ENCODE assay signal across 8 mouse cellular contexts in the genomic region with DNA sequence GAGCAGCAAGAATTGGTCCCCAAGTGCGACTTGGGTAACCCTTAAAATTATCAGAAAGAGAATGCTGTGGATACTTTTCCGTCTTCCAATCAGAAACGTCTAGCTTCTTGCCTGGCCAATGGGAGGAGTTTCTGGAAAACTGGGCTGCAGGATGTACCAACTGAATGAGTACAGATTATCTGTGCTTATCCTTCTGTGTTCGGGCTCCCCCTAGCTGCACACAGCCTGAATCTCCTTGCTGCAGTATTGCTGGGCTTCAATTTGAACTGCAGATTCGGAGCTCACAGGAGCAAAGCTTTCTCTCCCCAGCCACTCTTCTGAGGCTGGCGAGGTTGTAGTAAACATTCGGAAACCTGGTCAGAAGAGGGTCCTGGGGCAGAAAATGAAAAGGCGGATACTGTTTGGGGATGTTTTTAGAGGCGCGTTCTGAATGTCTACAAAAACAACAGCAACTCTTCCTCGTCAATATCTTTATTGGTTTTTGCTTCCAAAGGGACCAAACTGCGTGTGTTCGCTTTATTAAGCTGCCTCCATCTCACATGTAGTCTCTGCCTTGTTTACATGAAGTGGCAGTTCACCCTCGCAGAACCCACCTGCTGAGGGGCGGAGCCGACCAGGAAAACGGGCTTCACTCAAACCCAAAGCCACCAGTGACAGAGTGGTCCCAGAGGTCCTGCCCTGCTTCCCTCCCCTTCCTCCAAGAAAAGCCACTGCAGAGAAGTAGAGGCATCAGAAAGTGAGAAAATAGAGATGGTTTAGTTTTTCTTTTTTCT.
DNase-seq lines count a peak whose midpoint lies in the region; ATAC-seq and TF ChIP-seq lines count a peak whose summit lies in the region.

No protein-coding gene starts in this region.

- peak; percentile 76 for DNase-seq in kidney, postnatal 14 days
- peak; percentile 60 for DNase-seq in liver, adult 2 months (ENCODE audit: extremely low read depth, low read depth, low spot score)
- peak; percentile 29 to 69 for DNase-seq in urinary bladder, postnatal 36 days (ENCODE audit: low spot score in 2 of 2)

- H3K9ac ChIP-seq in forebrain, embryonic 12.5 days, result no peak overlapping the region
- H3K9ac ChIP-seq in heart, embryonic 15.5 days, result no peak overlapping the region
- H3K9ac ChIP-seq in liver, adult 2 months (ENCODE audit: low read depth, low read length), result no peak overlapping the region
- H3K9ac ChIP-seq in neural tube, embryonic 14.5 days (replicated peaks; ENCODE audit: low read depth, low read length), result no peak overlapping the region

- H3K9me3 ChIP-seq in megakaryocyte, embryonic 14.5 days, result no peaks in the 10 kb centered on the region
- no peaks in the 10 kb centered on the region for H3K9me3 ChIP-seq in forebrain, embryonic 12.5 days
- H3K9me3 ChIP-seq in heart, embryonic 15.5 days (replicated peaks), result no peaks in the 10 kb centered on the region
- H3K9me3 ChIP-seq in neural tube, embryonic 14.5 days (ENCODE audit: control insufficient read depth, low read length), result no peaks in the 10 kb centered on the region

- no peak for TF ChIP-seq POLR2A in liver, adult 2 months (IDR thresholded peaks at IDR 0.05; ENCODE audit: extremely low read depth, insufficient read depth, low read length)

- no peaks in the 10 kb centered on the region for H3K27me3 ChIP-seq in megakaryocyte, embryonic 14.5 days (replicated peaks)
- 0 out of 2 replicates have a peak, but pooled peaks cover 6% of the 10 kb centered on the region for H3K27me3 ChIP-seq in forebrain, embryonic 12.5 days
- H3K27me3 ChIP-seq in heart, embryonic 15.5 days, result no peaks in the 10 kb centered on the region
- no peaks in the 10 kb centered on the region for H3K27me3 ChIP-seq in liver, adult 2 months (ENCODE audit: control insufficient read depth, insufficient read depth, low read length)
- no peaks in the 10 kb centered on the region for H3K27me3 ChIP-seq in neural tube, embryonic 14.5 days (ENCODE audit: control insufficient read depth, insufficient read depth, low read length)

- no peaks in the 10 kb centered on the region for H3K79me2 ChIP-seq in liver, adult 2 months (ENCODE audit: control insufficient read depth, insufficient read depth, low read length)

- no peaks in the 10 kb centered on the region for H3K4me1 ChIP-seq in megakaryocyte, embryonic 14.5 days
- H3K4me1 ChIP-seq in forebrain, embryonic 12.5 days, result peaks cover 7% of the 10 kb centered on the region
- H3K4me1 ChIP-seq in heart, embryonic 15.5 days (replicated peaks), result no peaks in the 10 kb centered on the region
- H3K4me1 ChIP-seq in liver, adult 2 months (ENCODE audit: control insufficient read depth, insufficient read depth, low read length), result no peaks in the 10 kb centered on the region
- no peaks in the 10 kb centered on the region for H3K4me1 ChIP-seq in neural tube, embryonic 14.5 days (ENCODE audit: control insufficient read depth, insufficient read depth, low read length)

- H3K4me2 ChIP-seq in forebrain, embryonic 12.5 days, result peak overlapping the region; percentile 51
- peak overlapping the region; percentile 52 for H3K4me2 ChIP-seq in heart, embryonic 15.5 days
- peak overlapping the region; percentile 42 for H3K4me2 ChIP-seq in neural tube, embryonic 14.5 days (ENCODE audit: low read depth, low read length)

- no peak for ATAC-seq in megakaryocyte, adult 5-6 weeks (ENCODE audit: poor library complexity, severe bottlenecking)
- ATAC-seq in forebrain, embryonic 12.5 days (ENCODE audit: low FRiP score), result peak; percentile 97
- peak; percentile 88 for ATAC-seq in heart, embryonic 15.5 days (replicated peaks; ENCODE audit: insufficient number of reproducible peaks, insufficient read depth, low FRiP score, low read depth)
- peak; percentile 100 for ATAC-seq in neural tube, embryonic 14.5 days (ENCODE audit: low read depth)

- H3K4me3 ChIP-seq in megakaryocyte, embryonic 14.5 days (replicated peaks), result peak overlapping the region; percentile 18
- peak overlapping the region; percentile 17 for H3K4me3 ChIP-seq in forebrain, embryonic 12.5 days (replicated peaks)
- peak overlapping the region; percentile 18; the same call in 1 of the 2 replicates for H3K4me3 ChIP-seq in heart, embryonic 15.5 days
- H3K4me3 ChIP-seq in liver, adult 2 months (ENCODE audit: insufficient read depth, low read depth, low read length), result no peak overlapping the region
- peak overlapping the region; percentile 11 for H3K4me3 ChIP-seq in neural tube, embryonic 14.5 days (ENCODE audit: low read depth, low read length)

- no peak overlapping the region for H3K27ac ChIP-seq in forebrain, embryonic 12.5 days
- no peak overlapping the region for H3K27ac ChIP-seq in heart, embryonic 15.5 days
- no peak overlapping the region for H3K27ac ChIP-seq in liver, adult 2 months (replicated peaks; ENCODE audit: insufficient read depth, low read depth, low read length)
- H3K27ac ChIP-seq in neural tube, embryonic 14.5 days (ENCODE audit: low read depth, low read length), result no peak overlapping the region

- peak; percentile 72 for TF ChIP-seq CTCF in liver, adult 2 months (IDR thresholded peaks at IDR 0.05; ENCODE audit: low read depth, low read length)

- no peaks in the 10 kb centered on the region for H3K36me3 ChIP-seq in megakaryocyte, embryonic 14.5 days (replicated peaks; ENCODE audit: low read length)
- H3K36me3 ChIP-seq in forebrain, embryonic 12.5 days (replicated peaks), result no peaks in the 10 kb centered on the region
- H3K36me3 ChIP-seq in heart, embryonic 15.5 days, result no peaks in the 10 kb centered on the region
- H3K36me3 ChIP-seq in liver, adult 2 months (ENCODE audit: control insufficient read depth, insufficient read depth, low read length), result no peaks in the 10 kb centered on the region
- no peaks in the 10 kb centered on the region for H3K36me3 ChIP-seq in neural tube, embryonic 14.5 days (ENCODE audit: control insufficient read depth, insufficient read depth, low read length)

- 20% methylated on average over 17 of the region's 17 CpGs for WGBS in forebrain, embryonic 12.5 days
- 22% methylated on average over 17 of the region's 17 CpGs for WGBS in heart, embryonic 15.5 days
- WGBS in liver, adult 2 months, result 17% methylated on average over 17 of the region's 17 CpGs
- WGBS in neural tube, embryonic 14.5 days, result 18% methylated on average over 17 of the region's 17 CpGs
